Mouse (Mus musculus): Measurements from ENCODE around the gene Ttll8. TPM values are rescaled to one million over a fixed set of nuclear protein-coding genes. Genes with fewer than 3 reads are reported as not detected.

Ttll8 gene
- polyA plus RNA-seq, 1 experiment from 2014 or later: not detected

DNA sequence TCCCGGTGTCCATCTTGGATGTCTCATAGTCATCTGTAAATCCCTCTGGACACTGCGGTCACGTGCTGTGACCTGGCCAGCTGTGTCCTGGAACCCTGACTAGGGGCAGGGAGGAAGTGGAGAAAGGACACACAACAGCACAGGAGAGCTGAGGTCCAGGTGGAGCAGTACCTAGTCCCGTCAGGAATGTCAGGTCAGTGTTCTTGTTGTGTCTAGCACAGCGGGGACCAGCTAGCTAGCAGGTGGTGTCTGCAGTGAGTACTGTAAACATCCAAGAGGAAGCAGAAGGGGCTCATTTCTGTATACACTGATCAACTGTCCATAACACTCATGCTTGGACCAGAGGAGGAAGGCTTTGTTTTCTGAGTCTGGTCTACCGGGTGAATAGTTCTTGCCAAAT is 68.8 kb downstream of the Ttll8 start:
- whole genome bisulfite sequencing: 87% methylated on average over 6 of the region's 6 CpGs
- Histone ChIP-seq H3K4me2 (ENCODE audit: low read length) (no peak overlapping the region), H3K9ac (replicated peaks; ENCODE audit: low read length) (no peak overlapping the region), H3K9me3 (ENCODE audit: control insufficient read depth, low read length) (no peaks in the 10 kb centered on the region), H3K27me3 (ENCODE audit: control insufficient read depth, insufficient read depth, low read length) (peaks cover 6% of the 10 kb centered on the region; the same call in 1 of the 2 replicates), H3K36me3 (ENCODE audit: control insufficient read depth, insufficient read depth, low read length) (no peaks in the 10 kb centered on the region), H3K27ac (replicated peaks; ENCODE audit: low read depth, low read length) (no peak overlapping the region), H3K4me1 (ENCODE audit: control insufficient read depth, insufficient read depth, low read length) (no peaks in the 10 kb centered on the region), H3K4me3 (replicated peaks; ENCODE audit: low read depth, low read length) (no peak overlapping the region)
- DNase-seq: no peak
- ATAC-seq (ENCODE audit: low FRiP score, low TSS enrichment): no peak

DNA sequence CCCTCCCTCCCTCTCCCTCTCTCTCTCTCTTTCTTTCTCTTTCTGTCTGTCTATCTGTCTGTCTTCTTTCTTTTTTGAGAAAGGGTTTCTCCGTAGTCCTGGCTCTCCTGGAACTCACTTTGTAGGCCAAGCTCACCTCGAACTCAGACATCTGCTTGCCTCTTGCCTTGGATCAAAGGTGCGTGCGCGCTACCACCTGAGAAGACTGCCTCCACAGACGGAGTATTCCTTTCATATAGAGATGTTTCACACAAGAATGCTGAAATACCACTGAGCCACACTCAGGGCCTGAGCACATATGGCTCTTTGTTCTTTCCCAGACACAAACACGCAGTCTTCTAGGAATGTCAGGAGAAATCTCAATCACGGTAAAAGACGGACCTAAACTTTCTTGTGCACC is 70.9 kb downstream of the Ttll8 start:
- no peaks in the 10 kb centered on the region for H3K36me3 ChIP-seq (ENCODE audit: control insufficient read depth, insufficient read depth, low read length)
- H3K9me3 ChIP-seq (ENCODE audit: control insufficient read depth, low read length): no peaks in the 10 kb centered on the region
- no peak overlapping the region for H3K27ac ChIP-seq (replicated peaks; ENCODE audit: low read depth, low read length)
- H3K27me3 ChIP-seq (ENCODE audit: control insufficient read depth, insufficient read depth, low read length): no peaks in the 10 kb centered on the region
- no peak overlapping the region for H3K4me3 ChIP-seq (replicated peaks; ENCODE audit: low read depth, low read length)
- H3K9ac ChIP-seq (replicated peaks; ENCODE audit: low read length): no peak overlapping the region
- DNase-seq (no peak), ATAC-seq (ENCODE audit: low FRiP score, low TSS enrichment) (no peak)
- no peak overlapping the region for H3K4me2 ChIP-seq (ENCODE audit: low read length)
- no peaks in the 10 kb centered on the region for H3K4me1 ChIP-seq (ENCODE audit: control insufficient read depth, insufficient read depth, low read length)
- WGBS: 83% methylated on average over 9 of the region's 9 CpGs

DNA sequence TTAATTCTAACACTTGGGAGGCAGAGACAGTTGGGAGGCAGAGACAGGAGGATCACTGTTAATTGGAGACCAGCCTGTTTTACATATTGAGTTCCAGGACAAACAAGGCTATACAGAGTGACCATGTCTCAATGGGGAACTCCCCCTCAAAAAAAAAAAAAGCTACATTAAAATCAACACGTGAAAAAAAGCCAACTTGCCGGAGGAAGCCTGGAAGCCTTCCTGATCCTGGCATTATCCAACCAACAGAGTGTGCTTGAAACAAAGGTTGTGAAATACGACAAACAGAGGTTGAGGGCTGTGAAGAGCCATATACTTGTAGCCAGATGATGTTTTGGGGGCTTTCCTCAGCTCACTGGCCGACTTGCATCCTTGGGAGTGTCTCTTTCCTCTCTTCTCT is 71.4 kb downstream of the Ttll8 start:
- Histone ChIP-seq H3K9me3 (ENCODE audit: control insufficient read depth, low read length) (no peaks in the 10 kb centered on the region), H3K4me1 (ENCODE audit: control insufficient read depth, insufficient read depth, low read length) (no peaks in the 10 kb centered on the region), H3K4me2 (ENCODE audit: low read length) (no peak overlapping the region), H3K36me3 (ENCODE audit: control insufficient read depth, insufficient read depth, low read length) (no peaks in the 10 kb centered on the region), H3K4me3 (replicated peaks; ENCODE audit: low read depth, low read length) (no peak overlapping the region), H3K9ac (replicated peaks; ENCODE audit: low read length) (no peak overlapping the region), H3K27me3 (ENCODE audit: control insufficient read depth, insufficient read depth, low read length) (no peaks in the 10 kb centered on the region), H3K27ac (replicated peaks; ENCODE audit: low read depth, low read length) (no peak overlapping the region)
- 64% methylated on average over 4 of the region's 4 CpGs for WGBS
- ATAC-seq (ENCODE audit: low FRiP score, low TSS enrichment) (no peak), DNase-seq (no peak)

DNA sequence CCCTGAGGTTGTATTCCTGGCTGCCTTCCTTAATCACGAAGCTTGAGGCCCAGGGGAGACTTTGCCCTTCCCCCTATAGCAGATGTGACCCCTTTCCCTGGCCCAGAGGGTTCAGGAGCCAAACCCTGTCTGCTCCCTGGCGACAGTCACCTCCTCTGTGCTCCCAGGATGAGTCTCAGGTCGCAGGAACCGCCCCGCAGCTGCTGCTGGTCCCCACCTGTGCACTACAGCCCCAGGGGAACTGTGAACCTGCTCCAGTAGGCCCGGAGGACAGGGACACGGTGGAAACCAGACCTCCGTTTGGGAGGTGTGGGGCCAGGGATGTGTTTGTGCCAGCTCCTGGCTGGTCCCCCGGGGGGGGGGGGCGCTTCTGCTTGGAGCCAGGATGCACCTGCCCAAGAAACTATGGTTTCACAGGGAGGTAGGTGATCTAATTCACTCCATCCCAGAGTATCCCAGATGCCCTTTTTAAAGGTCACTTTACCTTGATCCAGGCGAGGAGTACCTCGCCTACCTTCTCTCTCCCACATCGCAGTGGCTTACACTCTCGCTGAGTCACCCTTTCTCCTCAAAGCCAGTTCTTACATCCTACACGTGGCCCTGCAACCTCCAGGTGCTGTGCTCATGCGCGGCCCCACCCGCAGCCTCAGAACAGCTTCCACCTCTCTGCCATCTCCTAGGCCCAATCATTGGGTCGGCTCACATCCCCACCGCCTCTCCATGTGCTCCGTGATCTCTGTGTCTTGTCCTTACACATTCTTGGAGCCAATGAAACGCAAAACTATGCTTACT is 72.8 kb downstream of the Ttll8 start:
- Histone ChIP-seq H3K4me1 (ENCODE audit: control insufficient read depth, insufficient read depth, low read length) (no peaks in the 10 kb centered on the region), H3K27ac (replicated peaks; ENCODE audit: low read depth, low read length) (no peak overlapping the region)

DNA sequence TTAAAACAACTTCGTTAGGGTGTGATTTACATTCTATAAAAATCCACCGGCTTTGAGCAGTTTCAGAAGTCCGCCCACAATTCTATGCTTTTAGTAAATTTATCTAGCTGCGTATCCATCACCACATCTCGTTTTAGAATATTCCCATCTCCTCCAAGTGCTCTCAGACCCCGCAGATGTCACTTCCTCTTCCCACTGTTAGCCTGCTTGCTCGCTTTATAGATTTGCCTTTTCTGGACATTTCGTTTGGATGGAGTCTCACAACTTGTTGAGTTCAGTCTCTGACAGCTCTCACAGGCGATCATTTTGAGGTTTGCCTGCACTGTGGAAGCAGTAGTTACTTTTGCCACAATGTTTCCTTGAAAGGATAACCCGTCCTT is 77.2 kb downstream of the Ttll8 start:
- ATAC-seq (ENCODE audit: low FRiP score, low TSS enrichment) (no peak), DNase-seq (no peak)
- H3K36me3 ChIP-seq (ENCODE audit: control insufficient read depth, insufficient read depth, low read length): no peaks in the 10 kb centered on the region
- H3K27me3 ChIP-seq (ENCODE audit: control insufficient read depth, insufficient read depth, low read length): no peaks in the 10 kb centered on the region
- no peak overlapping the region for H3K27ac ChIP-seq (replicated peaks; ENCODE audit: low read depth, low read length)
- WGBS: 87% methylated on average over 10 of the region's 10 CpGs
- no peak overlapping the region for H3K4me2 ChIP-seq (ENCODE audit: low read length)
- H3K4me3 ChIP-seq (replicated peaks; ENCODE audit: low read depth, low read length): no peak overlapping the region
- H3K9me3 ChIP-seq (ENCODE audit: control insufficient read depth, low read length): no peaks in the 10 kb centered on the region
- no peaks in the 10 kb centered on the region for H3K4me1 ChIP-seq (ENCODE audit: control insufficient read depth, insufficient read depth, low read length)
- H3K9ac ChIP-seq (replicated peaks; ENCODE audit: low read length): no peak overlapping the region

More for the DNA sequence above, 72.8 kb downstream of the Ttll8 start:
- Histone ChIP-seq H3K9ac (replicated peaks; ENCODE audit: low read length) (no peak overlapping the region), H3K4me3 (replicated peaks; ENCODE audit: low read depth, low read length) (no peak overlapping the region), H3K4me2 (ENCODE audit: low read length) (no peak overlapping the region), H3K36me3 (ENCODE audit: control insufficient read depth, insufficient read depth, low read length) (no peaks in the 10 kb centered on the region), H3K9me3 (ENCODE audit: control insufficient read depth, low read length) (no peaks in the 10 kb centered on the region), H3K27me3 (ENCODE audit: control insufficient read depth, insufficient read depth, low read length) (no peaks in the 10 kb centered on the region)
- no peak for ATAC-seq (ENCODE audit: low FRiP score, low TSS enrichment)
- no peak for DNase-seq
- WGBS: 67% methylated on average over 22 of the region's 22 CpGs

DNA sequence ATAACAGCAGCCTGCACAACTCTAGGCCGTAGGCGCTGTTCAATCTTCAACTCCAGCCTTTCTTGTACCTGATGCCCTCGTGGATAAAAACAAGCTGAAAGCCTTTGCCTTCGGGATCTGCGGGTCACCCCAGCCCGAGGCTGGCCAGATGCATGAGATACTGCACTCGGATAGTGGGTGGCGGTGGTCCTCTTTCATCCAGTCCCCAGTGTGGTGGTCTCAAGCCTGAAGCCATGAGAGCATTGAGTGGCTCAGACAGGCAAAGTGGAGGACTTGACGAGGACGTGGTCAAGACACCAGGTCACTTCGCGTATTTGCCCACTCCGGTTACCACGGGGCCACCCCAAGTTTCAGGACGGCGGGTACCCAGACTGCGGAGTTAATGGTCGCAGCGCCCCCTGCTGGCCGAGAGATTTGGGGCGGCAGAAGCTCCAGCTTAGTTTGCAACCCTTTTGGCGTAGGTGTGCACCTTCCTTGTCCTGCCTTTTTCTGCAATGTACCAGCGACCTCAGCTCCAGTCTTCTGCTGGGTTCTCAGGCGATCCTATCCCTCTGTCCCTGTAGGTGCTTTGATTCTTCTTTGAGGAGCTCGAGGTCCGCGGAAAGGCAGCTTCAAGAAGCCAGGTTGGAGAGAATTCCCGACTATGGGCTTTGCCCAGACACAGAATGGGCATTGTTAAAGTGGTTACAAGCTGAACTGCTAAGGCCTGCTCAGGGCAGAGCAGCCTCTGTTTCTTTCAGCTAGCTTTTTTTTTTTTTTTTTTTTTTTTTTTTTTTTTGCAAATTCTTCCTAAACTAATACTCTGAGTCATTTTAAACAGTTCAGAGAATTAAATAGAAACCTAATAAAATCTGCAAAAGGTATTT is 77.8 kb downstream of the Ttll8 start:
- H3K36me3 ChIP-seq (ENCODE audit: control insufficient read depth, insufficient read depth, low read length): no peaks in the 10 kb centered on the region
- no peaks in the 10 kb centered on the region for H3K4me1 ChIP-seq (ENCODE audit: control insufficient read depth, insufficient read depth, low read length)
- H3K9me3 ChIP-seq (ENCODE audit: control insufficient read depth, low read length): no peaks in the 10 kb centered on the region
- peak overlapping the region; percentile 27; the same call in 1 of the 2 replicates for H3K4me2 ChIP-seq (ENCODE audit: low read length)
- no peak overlapping the region for H3K27ac ChIP-seq (replicated peaks; ENCODE audit: low read depth, low read length)
- WGBS: 11% methylated on average over 28 of the region's 28 CpGs
- H3K4me3 ChIP-seq (replicated peaks; ENCODE audit: low read depth, low read length): no peak overlapping the region
- no peak overlapping the region for H3K9ac ChIP-seq (replicated peaks; ENCODE audit: low read length)
- DNase-seq (peak; percentile 86), ATAC-seq (ENCODE audit: low FRiP score, low TSS enrichment) (no peak)
- no peaks in the 10 kb centered on the region for H3K27me3 ChIP-seq (ENCODE audit: control insufficient read depth, insufficient read depth, low read length)

DNA sequence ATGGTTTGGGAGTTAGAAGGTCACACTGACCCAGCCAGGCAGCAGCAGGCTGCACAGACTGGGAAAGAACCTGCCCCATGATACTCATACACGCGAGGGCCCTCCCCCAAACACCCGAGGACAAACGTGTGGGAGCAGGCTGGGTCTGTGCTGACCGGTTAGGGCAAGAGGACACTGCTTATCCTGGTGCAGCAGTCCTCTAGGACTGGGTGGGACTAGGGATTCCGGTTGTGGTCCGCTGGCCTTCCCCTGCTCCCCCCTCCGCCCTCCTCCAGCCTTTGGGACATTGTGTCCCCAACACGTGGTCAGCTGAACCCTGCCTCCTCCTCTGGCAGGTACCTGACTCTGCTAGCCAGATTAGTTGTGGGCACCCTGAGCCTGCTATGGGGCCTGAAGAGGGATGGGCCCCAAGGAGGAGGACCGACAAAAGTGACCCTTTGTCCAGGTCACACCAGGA is 78.6 kb downstream of the Ttll8 start:
- H3K4me1 ChIP-seq (ENCODE audit: control insufficient read depth, insufficient read depth, low read length): no peaks in the 10 kb centered on the region
- H3K4me2 ChIP-seq (ENCODE audit: low read length): no peak overlapping the region
- ATAC-seq (ENCODE audit: low FRiP score, low TSS enrichment) (no peak), DNase-seq (no peak)
- H3K4me3 ChIP-seq (replicated peaks; ENCODE audit: low read depth, low read length): no peak overlapping the region
- H3K27ac ChIP-seq (replicated peaks; ENCODE audit: low read depth, low read length): no peak overlapping the region
- no peak overlapping the region for H3K9ac ChIP-seq (replicated peaks; ENCODE audit: low read length)
- H3K9me3 ChIP-seq (ENCODE audit: control insufficient read depth, low read length): no peaks in the 10 kb centered on the region
- no peaks in the 10 kb centered on the region for H3K36me3 ChIP-seq (ENCODE audit: control insufficient read depth, insufficient read depth, low read length)
- no peaks in the 10 kb centered on the region for H3K27me3 ChIP-seq (ENCODE audit: control insufficient read depth, insufficient read depth, low read length)
- 39% methylated on average over 10 of the region's 10 CpGs for WGBS

DNA sequence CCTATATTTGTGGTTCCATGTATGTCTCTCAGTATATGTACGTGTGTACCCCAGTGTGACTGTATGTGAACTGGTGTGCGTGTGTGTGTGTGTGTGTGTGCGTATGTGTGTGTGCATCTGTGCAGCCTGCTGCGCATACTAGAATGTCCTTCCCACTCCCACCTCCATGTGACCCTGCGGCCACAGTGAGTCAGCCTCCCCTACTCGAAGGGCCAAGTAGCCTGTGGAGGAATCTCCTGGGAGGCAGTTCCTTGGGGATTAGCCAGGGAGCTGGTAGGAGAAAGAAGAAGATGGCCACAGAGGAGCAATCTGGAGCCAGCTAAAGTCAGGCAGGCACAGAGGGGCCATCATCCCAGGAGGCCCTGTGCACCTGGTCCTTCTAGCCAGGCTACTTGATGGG is 79.7 kb downstream of the Ttll8 start:
- H3K36me3 ChIP-seq (ENCODE audit: control insufficient read depth, insufficient read depth, low read length): no peaks in the 10 kb centered on the region
- no peaks in the 10 kb centered on the region for H3K9me3 ChIP-seq (ENCODE audit: control insufficient read depth, low read length)
- H3K27me3 ChIP-seq (ENCODE audit: control insufficient read depth, insufficient read depth, low read length): no peaks in the 10 kb centered on the region
- no peak overlapping the region for H3K9ac ChIP-seq (replicated peaks; ENCODE audit: low read length)
- DNase-seq (no peak), ATAC-seq (ENCODE audit: low FRiP score, low TSS enrichment) (no peak)
- H3K4me3 ChIP-seq (replicated peaks; ENCODE audit: low read depth, low read length): no peak overlapping the region
- H3K4me2 ChIP-seq (ENCODE audit: low read length): no peak overlapping the region
- 86% methylated on average over 6 of the region's 6 CpGs for WGBS
- H3K27ac ChIP-seq (replicated peaks; ENCODE audit: low read depth, low read length): no peak overlapping the region
- H3K4me1 ChIP-seq (ENCODE audit: control insufficient read depth, insufficient read depth, low read length): no peaks in the 10 kb centered on the region
